Mouse (Mus musculus) 3134 (cell line): ENCODE measurements at regions not wholly inside any gene's neighbourhood (a gene's known extent, or its start where the extent isn't known, plus 50 kb on each side); places are given as distances from the start of the nearest gene placed in this dataset.

Experiments
- DNase-seq: peaks from one replicate; pipeline ENCODE4 v3.0.0-alpha.2; 2011; ENCODE audit warnings: low spot score; ENCODE audit not compliant: insufficient read length; ENCODE audit errors: extremely low read depth

GRCm38 (mm10) chr2:159498691-159499090, 704.1 kb downstream of the Dhx35 start:
- DNase-seq, result no peak

GRCm38 (mm10) chr2:159501039-159501438, 706.4 kb downstream of the Dhx35 start:
- DNase-seq, result no peak

- no peak for DNase-seq
Measured at GRCm38 (mm10) chr2:159519066-159519465, 724.5 kb downstream of the Dhx35 start.

- no peak for DNase-seq
Measured at GRCm38 (mm10) chr2:159523739-159524138, 729.1 kb downstream of the Dhx35 start.

GRCm38 (mm10) chr2:159534951-159535350, 740.3 kb downstream of the Dhx35 start:
- no peak for DNase-seq

GRCm38 (mm10) chr2:159539261-159539660, 744.7 kb downstream of the Dhx35 start:
- DNase-seq, result no peak

GRCm38 (mm10) chr2:159557567-159557966, 763.0 kb downstream of the Dhx35 start:
- DNase-seq, result no peak

GRCm38 (mm10) chr2:159565255-159565654, 768.7 kb downstream of the Gm826 start:
- DNase-seq, result no peak

- DNase-seq, result no peak
Measured at GRCm38 (mm10) chr2:159565921-159566320, 768.0 kb downstream of the Gm826 start.

- DNase-seq, result no peak
Measured at GRCm38 (mm10) chr2:159566461-159566860, 767.5 kb downstream of the Gm826 start.

- DNase-seq, result no peak
Measured at GRCm38 (mm10) chr2:159568391-159568790, 765.6 kb downstream of the Gm826 start.

GRCm38 (mm10) chr2:159571862-159572261, 762.1 kb downstream of the Gm826 start:
- DNase-seq, result no peak

- no peak for DNase-seq
Measured at GRCm38 (mm10) chr2:159575271-159575670, 758.7 kb downstream of the Gm826 start.

GRCm38 (mm10) chr2:159583103-159583502, 750.9 kb downstream of the Gm826 start:
- peak; percentile 22 for DNase-seq

GRCm38 (mm10) chr2:159584641-159585040, 749.3 kb downstream of the Gm826 start:
- DNase-seq, result no peak

GRCm38 (mm10) chr2:159586697-159587473, 747.1 kb downstream of the Gm826 start:
- no peak for DNase-seq

GRCm38 (mm10) chr2:159591396-159592124, 742.4 kb downstream of the Gm826 start:
- no peak for DNase-seq

GRCm38 (mm10) chr2:159592841-159593240, 741.1 kb downstream of the Gm826 start:
- no peak for DNase-seq

GRCm38 (mm10) chr2:159596285-159596684, 737.7 kb downstream of the Gm826 start:
- DNase-seq, result no peak

GRCm38 (mm10) chr2:159598080-159598479, 735.9 kb downstream of the Gm826 start:
- no peak for DNase-seq

GRCm38 (mm10) chr2:159607191-159607590, 726.8 kb downstream of the Gm826 start:
- DNase-seq, result no peak

- no peak for DNase-seq
Measured at GRCm38 (mm10) chr2:159610451-159610850, 723.5 kb downstream of the Gm826 start.
